Mouse (Mus musculus) mouse trophoblast stem cell (cell line): ENCODE data around the gene Clec16a.

Source experiments
- in situ Hi-C, 2 experiments: fragments of 300-500 bp; cut with MseI, MboI; formaldehyde crosslinking; loops; 2 replicates in 1 of 2; 3 replicates in 1 of 2; pipeline ENCODE4 v1.15.1; 2025

Gene Clec16a

GRCm38 (mm10) chr16:10533781-10534180 lies 11.4 kb upstream of the Clec16a start:
- in situ Hi-C loops: no loop called here

GRCm38 (mm10) chr16:10534567-10534966 lies 10.6 kb upstream of the Clec16a start:
- in situ Hi-C loops: no loop called here

GRCm38 (mm10) chr16:10536323-10536722 lies 8.8 kb upstream of the Clec16a start:
- in situ Hi-C loops: no loop called here

- in situ Hi-C loops: no loop called here
Measured at GRCm38 (mm10) chr16:10536961-10537360, 8.2 kb upstream of the Clec16a start.

GRCm38 (mm10) chr16:10540763-10541597 lies 4.2 kb upstream of the Clec16a start:
- in situ Hi-C loops: no loop called here

- in situ Hi-C loops: no loop called here
Measured at GRCm38 (mm10) chr16:10541598-10541930, 3.6 kb upstream of the Clec16a start.

GRCm38 (mm10) chr16:10542266-10542665 lies 2.9 kb upstream of the Clec16a start:
- in situ Hi-C loops: no loop called here

- in situ Hi-C loops: no loop called here
Measured at GRCm38 (mm10) chr16:10542698-10543365, 2.3 kb upstream of the Clec16a start, which contains the start of gene Dexi. Gene Dexi (minus strand): TSS chr16:10543054.

GRCm38 (mm10) chr16:10546865-10547264 lies 1.7 kb downstream of the Clec16a start:
- in situ Hi-C loops: no loop called here

- in situ Hi-C loops: no loop called here
Measured at GRCm38 (mm10) chr16:10548938-10549337, 3.8 kb downstream of the Clec16a start.

GRCm38 (mm10) chr16:10549600-10549999 lies 4.5 kb downstream of the Clec16a start:
- in situ Hi-C loops: no loop called here

- in situ Hi-C loops: no loop called here
Measured at GRCm38 (mm10) chr16:10551592-10551991, 6.5 kb downstream of the Clec16a start.

- in situ Hi-C loops: no loop called here
Measured at GRCm38 (mm10) chr16:10553858-10554257, 8.7 kb downstream of the Clec16a start.

GRCm38 (mm10) chr16:10559991-10560390 lies 14.9 kb downstream of the Clec16a start:
- in situ Hi-C loops: no loop called here

GRCm38 (mm10) chr16:10565278-10565885 lies 20.2 kb downstream of the Clec16a start:
- in situ Hi-C loops: loop anchor here (5.0 kb wide), 2 partner anchors 282 to 297 kb away; no protein-coding TSS in a partner anchor

- in situ Hi-C loops: loop anchor here (5.0 kb wide), 2 partner anchors 280 to 295 kb away; no protein-coding TSS in a partner anchor
Measured at GRCm38 (mm10) chr16:10567153-10567552, 22.0 kb downstream of the Clec16a start.

- in situ Hi-C loops: loop anchor here (5.0 to 10.0 kb wide), 4 partner anchors 215 to 292 kb away; partner anchors contain the start of genes Socs1 (in 1 of the 2) and Tnp2 (in 1 of the 2)
Measured at GRCm38 (mm10) chr16:10569809-10570395, 24.8 kb downstream of the Clec16a start.

- in situ Hi-C loops: loop anchor here (10.0 kb wide), 2 partner anchors 214 to 274 kb away; partner anchors contain the start of genes Socs1 (in 1 of the 2) and Tnp2 (in 1 of the 2)
Measured at GRCm38 (mm10) chr16:10570708-10571107, 25.6 kb downstream of the Clec16a start.

GRCm38 (mm10) chr16:10571820-10572219 lies 26.7 kb downstream of the Clec16a start:
- in situ Hi-C loops: loop anchor here (10.0 kb wide), 2 partner anchors 213 to 273 kb away; partner anchors contain the start of genes Socs1 (in 1 of the 2) and Tnp2 (in 1 of the 2)

- in situ Hi-C loops: loop anchor here (10.0 kb wide), 2 partner anchors 210 to 270 kb away; partner anchors contain the start of genes Socs1 (in 1 of the 2) and Tnp2 (in 1 of the 2)
Measured at GRCm38 (mm10) chr16:10574936-10575335, 29.8 kb downstream of the Clec16a start.

GRCm38 (mm10) chr16:10575915-10576314 lies 30.8 kb downstream of the Clec16a start:
- in situ Hi-C loops: loop anchor here (10.0 kb wide), 2 partner anchors 209 to 269 kb away; partner anchors contain the start of genes Socs1 (in 1 of the 2) and Tnp2 (in 1 of the 2)
